Mouse (Mus musculus) cerebellum, adult 8-10 months (tissue): ENCODE results near the gene Shcbp1l.
"Not testable (repeated sequence)": the region's sequence is repeated elsewhere in the genome, so short reads cannot be mapped to it uniquely, and the experiment has no call there.

ENCODE experiments used
- DNase-seq: peaks from one replicate; pipeline ENCODE4 v3.0.0; 2022

Gene Shcbp1l

GRCm38 (mm10) chr1:153424770-153425584 lies at the start of gene Shcbp1l:
Shcbp1l (plus strand) TSS chr1:153425162.
- peak; percentile 72 for DNase-seq

GRCm38 (mm10) chr1:153376446-153376845 lies 48.5 kb upstream of the Shcbp1l start:
- DNase-seq: no peak

- DNase-seq: no peak
Measured at GRCm38 (mm10) chr1:153378587-153378986, 46.4 kb upstream of the Shcbp1l start.

- no peak for DNase-seq
Measured at GRCm38 (mm10) chr1:153379832-153380231, 45.1 kb upstream of the Shcbp1l start.

GRCm38 (mm10) chr1:153380746-153381282 lies 44.1 kb upstream of the Shcbp1l start:
- no peak for DNase-seq

- DNase-seq: no peak
Measured at GRCm38 (mm10) chr1:153385081-153385480, 39.9 kb upstream of the Shcbp1l start.

- not testable (repeated sequence) for DNase-seq
Measured at GRCm38 (mm10) chr1:153385661-153386060, 39.3 kb upstream of the Shcbp1l start.

- peak; percentile 71 for DNase-seq
Measured at GRCm38 (mm10) chr1:153386271-153387069, 38.5 kb upstream of the Shcbp1l start.

GRCm38 (mm10) chr1:153395706-153396105 lies 29.3 kb upstream of the Shcbp1l start:
- not testable (repeated sequence) for DNase-seq

- DNase-seq: peak; percentile 44
Measured at GRCm38 (mm10) chr1:153401765-153402164, 23.2 kb upstream of the Shcbp1l start.

GRCm38 (mm10) chr1:153407641-153408040 lies 17.3 kb upstream of the Shcbp1l start:
- DNase-seq: not testable (repeated sequence)

GRCm38 (mm10) chr1:153408296-153408695 lies 16.7 kb upstream of the Shcbp1l start:
- not testable (repeated sequence) for DNase-seq

- DNase-seq: not testable (repeated sequence)
Measured at GRCm38 (mm10) chr1:153410915-153411314, 14.0 kb upstream of the Shcbp1l start.

GRCm38 (mm10) chr1:153411723-153412122 lies 13.2 kb upstream of the Shcbp1l start:
- no peak for DNase-seq

- DNase-seq: not testable (repeated sequence)
Measured at GRCm38 (mm10) chr1:153412663-153413396, 12.1 kb upstream of the Shcbp1l start.

- not testable (repeated sequence) for DNase-seq
Measured at GRCm38 (mm10) chr1:153413397-153414020, 11.5 kb upstream of the Shcbp1l start.

- not testable (repeated sequence) for DNase-seq
Measured at GRCm38 (mm10) chr1:153414114-153414723, 10.7 kb upstream of the Shcbp1l start.

GRCm38 (mm10) chr1:153414962-153415361 lies 10.0 kb upstream of the Shcbp1l start:
- no peak for DNase-seq

- DNase-seq: not testable (repeated sequence)
Measured at GRCm38 (mm10) chr1:153415742-153416141, 9.2 kb upstream of the Shcbp1l start.

GRCm38 (mm10) chr1:153416271-153416832 lies 8.6 kb upstream of the Shcbp1l start:
- not testable (repeated sequence) for DNase-seq

- DNase-seq: not testable (repeated sequence)
Measured at GRCm38 (mm10) chr1:153417805-153418204, 7.2 kb upstream of the Shcbp1l start.
